Mouse (Mus musculus) limb, embryonic 13.5 days (tissue): Measurements from ENCODE around the gene Tmem253. TPM values are rescaled to one million over a fixed set of nuclear protein-coding genes. Genes with fewer than 3 reads are reported as not detected.

ENCODE experiments used
- ATAC-seq: fragments of 200-750 bp; cut with Nextera tagmentation; 2 replicates; pipeline ENCODE4 v1.8.0; 2017; ENCODE audit warnings: low read depth, moderate number of reproducible peaks, moderate TSS enrichment; ENCODE audit not compliant: low FRiP score
- H3K27ac ChIP-seq: fragments of 300-500 bp; sonication (generic); 2 replicates; pipeline ENCODE4 v1.5.1; 2015; ENCODE audit warnings: inconsistent platforms, mild to moderate bottlenecking, moderate library complexity
- H3K27me3 ChIP-seq: fragments of 300-500 bp; sonication (generic); 2 replicates; pipeline ENCODE4 v1.6.1; 2015; ENCODE audit warnings: mild to moderate bottlenecking, inconsistent platforms
- H3K36me3 ChIP-seq: fragments of 300-500 bp; sonication (generic); 2 replicates; pipeline ENCODE4 v1.6.1; 2015; ENCODE audit warnings: inconsistent platforms, mild to moderate bottlenecking, moderate library complexity
- H3K4me1 ChIP-seq: fragments of 300-500 bp; sonication (generic); 2 replicates; pipeline ENCODE4 v1.6.1; 2015; ENCODE audit warnings: inconsistent platforms
- H3K4me2 ChIP-seq: fragments of 300-500 bp; sonication (generic); replicated peaks from 2 replicates; pipeline ENCODE4 v1.6.1; 2015; ENCODE audit warnings: inconsistent platforms, mild to moderate bottlenecking, moderate library complexity
- H3K4me3 ChIP-seq: fragments of 300-500 bp; sonication (generic); 2 replicates; pipeline ENCODE4 v1.5.1; 2015; ENCODE audit warnings: moderate library complexity, mild to moderate bottlenecking, inconsistent platforms
- H3K9ac ChIP-seq: fragments of 300-500 bp; sonication (generic); 2 replicates; pipeline ENCODE4 v1.6.1; 2015; ENCODE audit warnings: mild to moderate bottlenecking, inconsistent platforms
- H3K9me3 ChIP-seq: fragments of 300-500 bp; sonication (generic); 2 replicates; pipeline ENCODE4 v1.6.1; 2016; ENCODE audit warnings: inconsistent platforms
- WGBS: fragments of 180-500 bp; shearing (Covaris S2); methylation state at CpG from one replicate; pipeline ENCODE4 v1.1.7; 2015; 5-methylcytosine and 5-hydroxymethylcytosine counted together
- polyA plus RNA-seq: library from polyadenylated mRNA; unstranded; fragments of >200 nt; fragmentation: Nextera tagmentation; extraction: Ambion mirVana; gene quantifications from 2 replicates; pipeline ENCODE4 v1.2.1, GENCODE M21; 2015

Tmem253 gene
- polyA plus RNA-seq, 1 experiment from 2014 or later, result 1.4 TPM

- H3K27ac ChIP-seq, result no peak overlapping the region
- H3K9ac ChIP-seq, result no peak overlapping the region
- H3K4me1 ChIP-seq, result peaks cover 53% of the 10 kb centered on the region
- 73% methylated on average over 6 of the region's 6 CpGs for WGBS
- ATAC-seq, result no peak
- H3K27me3 ChIP-seq, result no peaks in the 10 kb centered on the region
- peak overlapping the region; percentile 18; the same call in 1 of the 2 replicates for H3K4me3 ChIP-seq
- no peaks in the 10 kb centered on the region for H3K9me3 ChIP-seq
- peaks cover 42% of the 10 kb centered on the region for H3K36me3 ChIP-seq
- H3K4me2 ChIP-seq, result peak overlapping the region; percentile 57
These were observed 5.6 kb upstream of the Tmem253 start for GRCm38 (mm10) chr14:52009841-52010240.

DNA sequence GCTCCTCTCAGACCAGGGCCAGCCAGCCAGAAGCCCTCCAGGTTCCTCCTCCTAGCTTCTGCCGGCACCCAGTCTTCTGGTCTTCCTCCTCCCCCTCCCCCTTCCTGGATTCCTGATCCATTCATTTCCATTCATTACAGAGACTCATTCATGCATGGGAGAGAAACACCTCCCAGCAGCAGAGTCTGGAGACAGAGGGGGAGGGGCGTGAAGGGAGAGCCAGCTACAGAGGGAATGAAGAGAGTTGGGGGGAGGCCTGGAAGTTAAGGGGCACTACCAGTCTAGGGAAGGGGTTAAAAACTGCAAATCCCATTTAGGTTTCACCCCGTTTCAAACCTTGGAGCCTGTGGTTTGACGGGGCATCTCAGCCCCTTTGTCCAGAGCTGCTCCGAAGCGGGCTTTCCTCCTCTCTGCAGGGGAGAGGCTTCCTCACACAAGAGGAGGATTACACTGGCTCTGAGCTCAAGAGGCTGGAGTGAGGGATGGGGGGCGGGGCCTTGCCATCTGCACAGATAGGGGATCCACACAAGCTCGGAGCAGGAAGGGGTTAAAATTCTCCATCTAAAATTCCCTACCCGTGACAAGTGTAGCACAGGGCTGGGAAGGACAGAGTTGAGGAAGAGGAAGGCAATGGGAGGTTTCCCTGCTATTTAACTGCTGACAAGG, 4.9 kb upstream of the Tmem253 start:
- Histone ChIP-seq H3K4me2 (peak overlapping the region; percentile 57), H3K27me3 (no peaks in the 10 kb centered on the region), H3K27ac (peak overlapping the region; percentile 59; the same call in 1 of the 2 replicates), H3K4me3 (peak overlapping the region; percentile 18), H3K9me3 (no peaks in the 10 kb centered on the region), H3K36me3 (peaks cover 35% of the 10 kb centered on the region), H3K9ac (peak overlapping the region; percentile 25; the same call in 1 of the 2 replicates), H3K4me1 (peaks cover 59% of the 10 kb centered on the region)
- ATAC-seq, result peak; percentile 17; the same call in 1 of the 2 replicates
- WGBS, result 4% methylated on average over 9 of the region's 9 CpGs

- Histone ChIP-seq H3K9me3 (no peaks in the 10 kb centered on the region), H3K27ac (no peak overlapping the region; the same call in 1 of the 2 replicates), H3K4me1 (peaks cover 70% of the 10 kb centered on the region), H3K4me2 (no peak overlapping the region), H3K27me3 (no peaks in the 10 kb centered on the region), H3K36me3 (peaks cover 24% of the 10 kb centered on the region), H3K4me3 (no peak overlapping the region), H3K9ac (no peak overlapping the region)
- no peak for ATAC-seq
- 72% methylated on average over 1 of the region's 1 CpGs for WGBS
These were observed 3.8 kb upstream of the Tmem253 start for GRCm38 (mm10) chr14:52011683-52012082.

DNA sequence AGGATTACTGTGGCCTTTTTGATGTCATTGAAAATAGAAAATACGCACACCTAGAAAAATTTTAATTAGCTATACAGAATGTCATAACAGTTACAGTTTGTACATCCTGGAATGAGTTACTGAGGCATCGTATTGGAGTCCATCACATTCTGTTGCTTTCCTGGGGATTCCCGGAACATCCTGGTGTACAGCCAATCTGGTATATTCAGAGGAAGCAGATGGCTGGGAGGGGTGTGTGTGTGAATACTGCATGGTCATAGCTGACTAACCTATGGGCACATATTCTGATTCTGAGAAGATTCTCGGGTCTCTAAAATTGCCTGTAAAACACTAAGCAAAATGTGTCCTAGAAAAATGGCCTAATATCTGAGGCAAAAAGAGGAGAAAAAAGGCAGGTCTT, 3.4 kb upstream of the Tmem253 start:
- Histone ChIP-seq H3K27me3 (no peaks in the 10 kb centered on the region), H3K4me2 (no peak overlapping the region), H3K4me1 (peaks cover 73% of the 10 kb centered on the region), H3K9me3 (no peaks in the 10 kb centered on the region), H3K36me3 (peaks cover 20% of the 10 kb centered on the region), H3K27ac (no peak overlapping the region), H3K9ac (no peak overlapping the region), H3K4me3 (no peak overlapping the region)
- WGBS, result 78% methylated on average over 4 of the region's 4 CpGs
- no peak for ATAC-seq

- 50% methylated on average over 5 of the region's 5 CpGs for WGBS
- no peaks in the 10 kb centered on the region for H3K27me3 ChIP-seq
- H3K9ac ChIP-seq, result peak overlapping the region; percentile 1; the same call in 1 of the 2 replicates
- H3K4me2 ChIP-seq, result peak overlapping the region; percentile 66
- H3K36me3 ChIP-seq, result peaks cover 15% of the 10 kb centered on the region
- H3K9me3 ChIP-seq, result no peaks in the 10 kb centered on the region
- ATAC-seq, result no peak
- H3K4me1 ChIP-seq, result peaks cover 73% of the 10 kb centered on the region
- H3K27ac ChIP-seq, result no peak overlapping the region
- H3K4me3 ChIP-seq, result no peak overlapping the region; the same call in 1 of the 2 replicates
These were observed 2.9 kb upstream of the Tmem253 start for GRCm38 (mm10) chr14:52012553-52012952.

DNA sequence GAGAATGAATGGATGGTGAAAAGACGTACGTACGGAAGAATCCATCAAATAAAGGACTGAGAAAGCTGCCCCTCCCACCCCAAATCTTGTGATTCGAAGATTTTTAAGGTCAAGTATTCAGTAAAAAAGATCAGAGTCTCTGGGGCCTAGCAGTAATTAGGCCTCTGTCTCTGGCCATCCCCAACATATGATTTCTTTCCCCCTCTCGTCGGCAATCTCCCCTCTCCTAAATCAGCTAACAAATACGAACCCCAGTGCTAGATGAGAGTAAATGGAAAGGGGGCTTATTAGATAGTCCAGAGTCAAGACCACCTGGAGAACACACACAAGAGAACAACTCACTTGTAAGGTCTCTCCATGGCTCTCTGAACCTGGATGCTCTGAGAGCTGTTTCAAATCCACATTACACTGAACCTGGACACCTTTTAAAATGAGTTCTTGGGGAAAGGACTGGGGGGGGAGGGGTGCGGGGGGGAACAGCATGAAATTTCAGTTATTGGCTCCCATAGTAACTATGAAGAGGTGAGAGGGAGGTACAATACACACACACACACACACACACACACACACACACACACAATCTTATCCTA, 2.3 kb upstream of the Tmem253 start:
- Histone ChIP-seq H3K36me3 (peaks cover 13% of the 10 kb centered on the region), H3K27me3 (no peaks in the 10 kb centered on the region), H3K9me3 (no peaks in the 10 kb centered on the region), H3K4me3 (peak overlapping the region; percentile 62), H3K4me1 (peaks cover 73% of the 10 kb centered on the region), H3K4me2 (peak overlapping the region; percentile 66), H3K9ac (peak overlapping the region; percentile 78; the same call in 1 of the 2 replicates), H3K27ac (peak overlapping the region; percentile 93)
- no peak for ATAC-seq
- WGBS, result 54% methylated on average over 8 of the region's 8 CpGs

DNA sequence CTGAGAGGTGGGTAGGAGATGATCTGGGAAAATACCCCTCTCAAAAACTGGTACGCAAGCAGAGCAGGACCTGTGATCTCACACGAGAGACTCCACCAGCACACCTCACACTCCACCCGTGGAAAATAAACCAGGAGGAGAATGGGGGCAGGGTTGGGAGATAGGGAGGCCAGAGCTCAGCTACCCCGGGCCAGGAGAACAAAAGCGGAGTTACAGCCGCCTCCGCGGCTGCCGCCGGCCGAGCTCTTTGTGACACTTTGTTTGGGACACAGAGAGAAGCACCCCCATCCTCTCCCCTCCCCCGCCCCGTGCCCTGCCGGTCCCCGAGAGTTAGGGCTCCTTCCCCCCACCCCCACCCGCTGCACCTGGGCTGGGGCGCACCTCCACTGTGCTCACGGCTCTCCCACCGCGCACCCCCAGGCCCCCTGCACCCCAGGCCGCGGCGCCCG, 1.7 kb upstream of the Tmem253 start:
- no peaks in the 10 kb centered on the region for H3K9me3 ChIP-seq
- H3K4me2 ChIP-seq, result peak overlapping the region; percentile 66
- peak; percentile 25; the same call in 1 of the 2 replicates for ATAC-seq
- peaks cover 74% of the 10 kb centered on the region for H3K4me1 ChIP-seq
- H3K27ac ChIP-seq, result peak overlapping the region; percentile 93
- no peaks in the 10 kb centered on the region for H3K27me3 ChIP-seq
- WGBS, result 0% methylated on average over 18 of the region's 24 CpGs
- peak overlapping the region; percentile 62 for H3K4me3 ChIP-seq
- H3K36me3 ChIP-seq, result peaks cover 7% of the 10 kb centered on the region
- H3K9ac ChIP-seq, result peak overlapping the region; percentile 78

DNA sequence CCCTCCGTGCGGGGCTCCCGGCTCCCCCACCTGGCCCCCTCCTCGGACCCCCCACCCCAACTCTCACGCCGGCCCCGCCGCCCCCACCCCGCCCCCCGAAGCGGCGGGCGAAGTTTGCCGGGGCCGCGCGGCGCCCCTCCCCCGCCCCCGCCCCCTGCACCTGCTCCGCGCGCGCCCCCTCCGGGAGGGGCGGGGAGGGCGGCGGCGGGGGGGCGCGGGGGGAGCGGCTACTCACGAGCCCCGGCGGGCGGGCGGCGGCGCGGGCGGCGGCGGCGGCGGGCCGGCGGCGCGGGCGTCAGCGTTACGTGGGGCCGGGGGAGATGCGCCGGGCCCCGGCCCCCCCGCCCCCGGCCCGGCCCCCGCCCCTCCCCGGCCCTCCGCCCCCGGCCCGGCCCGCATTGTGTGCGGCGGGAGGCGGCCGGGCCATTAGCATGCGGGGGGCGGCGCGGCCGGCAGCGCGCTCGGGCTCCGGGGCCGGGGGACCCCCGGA, 1.1 kb upstream of the Tmem253 start:
- Histone ChIP-seq H3K27ac (peak overlapping the region; percentile 93), H3K9me3 (no peaks in the 10 kb centered on the region), H3K4me1 (peaks cover 75% of the 10 kb centered on the region), H3K36me3 (peaks cover 3% of the 10 kb centered on the region), H3K9ac (peak overlapping the region; percentile 78), H3K4me3 (peak overlapping the region; percentile 62), H3K27me3 (no peaks in the 10 kb centered on the region), H3K4me2 (peak overlapping the region; percentile 66)
- peak; percentile 10; the same call in 1 of the 2 replicates for ATAC-seq
- WGBS, result 0% methylated on average over 1 of the region's 80 CpGs

- H3K27ac ChIP-seq, result peak overlapping the region; percentile 93
- H3K27me3 ChIP-seq, result no peaks in the 10 kb centered on the region
- WGBS, result under 1% methylated on average over 20 of the region's 28 CpGs
- H3K4me3 ChIP-seq, result peak overlapping the region; percentile 62
- peak overlapping the region; percentile 78 for H3K9ac ChIP-seq
- H3K36me3 ChIP-seq, result no peaks in the 10 kb centered on the region; the same call in 1 of the 2 replicates
- H3K9me3 ChIP-seq, result no peaks in the 10 kb centered on the region
- ATAC-seq, result no peak; the same call in 1 of the 2 replicates
- peaks cover 70% of the 10 kb centered on the region for H3K4me1 ChIP-seq
- peak overlapping the region; percentile 66 for H3K4me2 ChIP-seq
These were observed 622 bp upstream of the Tmem253 start for GRCm38 (mm10) chr14:52014761-52015311.

DNA sequence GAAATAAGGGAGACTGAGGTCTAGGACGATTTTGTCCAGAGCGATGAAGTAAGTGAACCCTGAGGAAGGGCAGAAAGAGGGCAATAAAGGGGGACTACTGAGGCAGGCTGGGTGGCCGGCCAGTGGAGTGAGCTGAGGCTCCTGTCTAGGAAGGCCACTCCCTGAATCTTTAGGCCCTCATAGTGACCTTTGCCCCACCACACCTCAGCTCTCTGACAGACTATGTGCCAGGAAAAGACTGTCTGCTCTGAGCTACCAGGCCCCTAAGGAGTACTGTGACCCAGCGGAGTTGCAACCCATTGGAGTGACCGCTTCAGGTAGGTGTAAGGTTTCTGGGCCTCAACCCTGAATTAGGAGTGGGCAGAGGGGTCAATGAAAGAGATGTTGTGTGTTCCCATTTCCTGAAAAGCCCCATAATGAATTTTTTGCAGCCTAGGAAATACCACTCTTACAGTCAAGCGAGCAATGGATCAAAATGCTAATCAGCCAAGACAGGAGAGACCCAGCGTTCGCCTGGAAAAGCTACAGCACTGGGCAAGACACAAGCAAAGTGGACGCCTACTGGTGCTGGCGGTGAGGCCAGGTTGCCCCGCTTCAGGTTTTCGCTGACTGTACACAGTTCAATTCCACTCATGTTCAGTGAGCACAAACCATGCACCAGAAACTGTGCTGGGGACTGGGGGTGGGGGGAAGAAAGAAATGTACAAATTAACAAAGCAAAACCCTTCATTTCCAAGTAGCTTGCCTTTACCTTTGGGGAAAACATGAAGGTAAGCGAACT, 1.4 kb downstream of the Tmem253 start:
- 81% methylated on average over 13 of the region's 13 CpGs for WGBS
- peaks cover 60% of the 10 kb centered on the region for H3K4me1 ChIP-seq
- H3K27ac ChIP-seq, result no peak overlapping the region
- ATAC-seq, result no peak
- no peaks in the 10 kb centered on the region for H3K27me3 ChIP-seq
- no peaks in the 10 kb centered on the region for H3K9me3 ChIP-seq
- H3K4me3 ChIP-seq, result no peak overlapping the region
- H3K4me2 ChIP-seq, result no peak overlapping the region
- H3K9ac ChIP-seq, result peak overlapping the region; percentile 5
- no peaks in the 10 kb centered on the region; the same call in 1 of the 2 replicates for H3K36me3 ChIP-seq

DNA sequence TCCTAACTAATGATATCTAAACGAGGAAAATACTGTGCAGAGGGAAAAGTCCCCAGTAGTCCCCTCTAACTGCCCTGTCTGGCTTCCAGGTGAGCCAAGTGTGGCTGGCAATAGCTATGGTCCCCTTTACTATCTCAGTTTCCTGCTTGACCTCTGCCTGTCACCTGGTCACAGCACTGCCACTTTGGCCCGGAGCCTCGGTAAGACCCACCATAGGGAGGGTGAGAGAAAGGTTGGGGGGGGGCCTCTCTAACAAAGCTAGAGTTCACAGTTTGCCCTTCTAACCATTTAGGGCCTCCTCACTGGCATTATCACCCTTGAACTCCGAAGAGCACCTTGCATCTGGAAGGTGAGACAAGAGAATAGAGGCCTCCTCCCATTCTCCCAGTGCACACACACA, 2.2 kb downstream of the Tmem253 start:
- Histone ChIP-seq H3K4me1 (peaks cover 59% of the 10 kb centered on the region), H3K9me3 (no peaks in the 10 kb centered on the region), H3K27me3 (no peaks in the 10 kb centered on the region), H3K4me3 (no peak overlapping the region), H3K9ac (no peak overlapping the region), H3K4me2 (no peak overlapping the region), H3K36me3 (no peaks in the 10 kb centered on the region; the same call in 1 of the 2 replicates), H3K27ac (no peak overlapping the region)
- 76% methylated on average over 4 of the region's 4 CpGs for WGBS
- ATAC-seq, result no peak
